In the genomic region with DNA sequence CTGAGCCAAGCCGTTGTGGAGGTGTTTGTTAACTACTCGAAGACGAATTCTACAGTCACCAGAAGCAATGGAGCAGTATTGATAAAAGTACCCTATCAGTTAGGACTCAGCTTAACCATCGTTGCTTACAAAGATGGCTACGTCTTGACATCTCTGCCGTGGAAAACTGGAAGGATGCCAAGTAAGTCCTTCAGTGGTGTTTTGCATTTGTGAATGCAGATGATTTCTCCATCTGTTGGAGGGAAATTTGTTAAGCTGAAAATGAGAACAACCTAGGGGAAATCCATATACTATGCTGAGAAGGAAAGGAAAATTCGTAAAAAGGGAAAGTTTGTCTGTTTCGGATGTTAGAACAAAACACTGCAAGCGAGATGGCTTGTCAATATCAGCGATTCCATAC, we compare ENCODE assay signal across 26 mouse cellular contexts. TPM values are rescaled to one million over a fixed set of nuclear protein-coding genes. Genes with fewer than 3 reads are reported as not detected.
DNase-seq lines count a peak whose midpoint lies in the region; ATAC-seq lines count a peak whose summit lies in the region.
"Had no signal": no experiment of that assay in that cellular context is flagged by ENCODE, and none has a peak within 500 bp of the region (broad histone marks: within the 10 kb centered on the region; RNA-seq: fewer than 3 reads in every experiment).

No protein-coding gene starts in this region.

- H3K36me3 ChIP-seq in forebrain, embryonic 15.5 days, result no peaks in the 10 kb centered on the region
- peaks cover 27% of the 10 kb centered on the region for H3K36me3 ChIP-seq in forebrain, embryonic 10.5 days (replicated peaks)
- 0 out of 2 replicates have a peak, but pooled peaks cover 2% of the 10 kb centered on the region for H3K36me3 ChIP-seq in forebrain, embryonic 16.5 days (ENCODE audit: control insufficient read depth, insufficient read depth)
- H3K36me3 ChIP-seq: embryonic facial prominence, embryonic 12.5 days; embryonic facial prominence, embryonic 15.5 days; heart, embryonic 12.5 days; heart, embryonic 15.5 days; intestine, embryonic 15.5 days had no signal

- no peak for DNase-seq in forebrain, embryonic 10.5 days (ENCODE audit: extremely low spot score, low spot score)
- DNase-seq in brain, adult 2 months (ENCODE audit: low read depth, low spot score), result peak; percentile 33
- DNase-seq in cerebellum, adult 18-20 months, result no peak
- DNase-seq in cerebellum, postnatal 25 days, result no peak
- DNase-seq: adrenal gland, adult 8-10 months; adrenal gland, postnatal 25 days; cerebellum, adult 11 months; cerebellum, adult 8-10 months; gastrocnemius, postnatal 25 days; heart, adult 18-20 months; heart, postnatal 10 days; heart, postnatal 36 days; kidney, adult 11 months; kidney, adult 9 months had no signal

- no peak overlapping the region for H3K4me3 ChIP-seq in forebrain, embryonic 15.5 days
- no peak overlapping the region for H3K4me3 ChIP-seq in forebrain, embryonic 10.5 days
- no peak overlapping the region for H3K4me3 ChIP-seq in forebrain, embryonic 16.5 days (replicated peaks; ENCODE audit: low read length)
- H3K4me3 ChIP-seq: embryonic facial prominence, embryonic 12.5 days; embryonic facial prominence, embryonic 15.5 days; heart, embryonic 12.5 days; heart, embryonic 15.5 days; hindbrain, embryonic 10.5 days; hindbrain, embryonic 13.5 days; intestine, embryonic 15.5 days had no signal

- 68% methylated on average over 10 of the region's 10 CpGs for WGBS in forebrain, embryonic 15.5 days
- WGBS in forebrain, embryonic 10.5 days, result 91% methylated on average over 10 of the region's 10 CpGs
- WGBS in forebrain, embryonic 16.5 days, result 69% methylated on average over 10 of the region's 10 CpGs

- no peaks in the 10 kb centered on the region for H3K27me3 ChIP-seq in forebrain, embryonic 15.5 days
- H3K27me3 ChIP-seq in forebrain, embryonic 10.5 days (ENCODE audit: poor library complexity, severe bottlenecking), result no peaks in the 10 kb centered on the region
- no peaks in the 10 kb centered on the region for H3K27me3 ChIP-seq in forebrain, embryonic 16.5 days (replicated peaks; ENCODE audit: control insufficient read depth, insufficient read depth, low read length)
- H3K27me3 ChIP-seq: embryonic facial prominence, embryonic 12.5 days; embryonic facial prominence, embryonic 15.5 days; heart, embryonic 12.5 days; heart, embryonic 15.5 days; hindbrain, embryonic 13.5 days; intestine, embryonic 15.5 days had no signal

- no peaks in the 10 kb centered on the region for H3K9me3 ChIP-seq in forebrain, embryonic 15.5 days
- H3K9me3 ChIP-seq in forebrain, embryonic 10.5 days, result no peaks in the 10 kb centered on the region
- H3K9me3 ChIP-seq in forebrain, embryonic 16.5 days (ENCODE audit: control insufficient read depth, low read length), result no peaks in the 10 kb centered on the region
- H3K9me3 ChIP-seq: embryonic facial prominence, embryonic 12.5 days; embryonic facial prominence, embryonic 15.5 days; heart, embryonic 12.5 days; heart, embryonic 15.5 days; hindbrain, embryonic 10.5 days; hindbrain, embryonic 13.5 days; intestine, embryonic 15.5 days had no signal

- 0 out of 2 replicates have a peak, but pooled peaks cover 4% of the 10 kb centered on the region for H3K4me1 ChIP-seq in forebrain, embryonic 15.5 days
- H3K4me1 ChIP-seq in forebrain, embryonic 10.5 days, result no peaks in the 10 kb centered on the region
- H3K4me1 ChIP-seq in forebrain, embryonic 16.5 days (replicated peaks; ENCODE audit: control insufficient read depth, insufficient read depth, low read length), result peaks cover 3% of the 10 kb centered on the region; the same call in 1 of the 2 replicates
- H3K4me1 ChIP-seq: embryonic facial prominence, embryonic 15.5 days; heart, embryonic 12.5 days; heart, embryonic 15.5 days; hindbrain, embryonic 10.5 days; hindbrain, embryonic 13.5 days; intestine, embryonic 15.5 days had no signal

- 0 out of 2 replicates have a peak, but pooled peaks have one; percentile 39 for ATAC-seq in forebrain, embryonic 15.5 days (replicated peaks)
- ATAC-seq in forebrain, embryonic 16.5 days, result peak; percentile 45
- ATAC-seq: activated CD4-positive, CD25-positive, alpha-beta regulatory T cell, adult 4 months; CD4-positive, CD25-positive, alpha-beta regulatory T cell, adult 4 months; hindbrain, embryonic 16.5 days; intestine, embryonic 15.5 days had no signal

- H3K4me2 ChIP-seq in forebrain, embryonic 15.5 days (replicated peaks), result no peak overlapping the region
- H3K4me2 ChIP-seq in forebrain, embryonic 16.5 days (ENCODE audit: low read length), result no peak overlapping the region
- H3K4me2 ChIP-seq: embryonic facial prominence, embryonic 12.5 days; embryonic facial prominence, embryonic 15.5 days; heart, embryonic 12.5 days; heart, embryonic 15.5 days; hindbrain, embryonic 13.5 days; intestine, embryonic 15.5 days had no signal

- peak overlapping the region; percentile 41; the same call in 1 of the 2 replicates for H3K27ac ChIP-seq in forebrain, embryonic 15.5 days (replicated peaks)
- H3K27ac ChIP-seq in forebrain, embryonic 10.5 days, result no peak overlapping the region
- H3K27ac ChIP-seq in forebrain, embryonic 16.5 days (ENCODE audit: low read length), result no peak overlapping the region
- H3K27ac ChIP-seq: embryonic facial prominence, embryonic 12.5 days; embryonic facial prominence, embryonic 15.5 days; heart, embryonic 15.5 days; hindbrain, embryonic 10.5 days; hindbrain, embryonic 13.5 days; intestine, embryonic 15.5 days had no signal

- H3K9ac ChIP-seq in forebrain, embryonic 15.5 days (replicated peaks), result no peak overlapping the region
- no peak overlapping the region for H3K9ac ChIP-seq in forebrain, embryonic 16.5 days (replicated peaks; ENCODE audit: low read depth, low read length)
- H3K9ac ChIP-seq: embryonic facial prominence, embryonic 12.5 days; embryonic facial prominence, embryonic 15.5 days; heart, embryonic 12.5 days; heart, embryonic 15.5 days; hindbrain, embryonic 13.5 days; intestine, embryonic 15.5 days had no signal

RNA-seq across cellular contexts. Expression of a gene that starts 41.0 kb away (rescaled TPM):
- polyA plus RNA-seq in forebrain, embryonic 15.5 days (2015; fragmentation: Nextera tagmentation; extraction: Ambion mirVana), result 63.5 and 67.5 TPM in 2 replicates
- 34.4 and 37.5 TPM in 2 replicates for polyA plus RNA-seq in forebrain, embryonic 10.5 days (2016; fragmentation: Nextera tagmentation; extraction: Ambion mirVana)
- polyA plus RNA-seq in forebrain, embryonic 16.5 days (2015; fragmentation: Nextera tagmentation; extraction: Ambion mirVana), result 76.3 and 78.6 TPM in 2 replicates
